ENCODE assay signal across 16 mouse cellular contexts in genomic region chr14:69485466-69486135, GRCm38 (mm10). TPM values are rescaled to one million over a fixed set of nuclear protein-coding genes. Genes with fewer than 3 reads are reported as not detected.
"Had no signal": no experiment of that assay in that cellular context is flagged by ENCODE, and none has a peak within 500 bp of the region (broad histone marks: within the 10 kb centered on the region; RNA-seq: fewer than 3 reads in every experiment).

No protein-coding gene starts in this region.

RNA-seq across cellular contexts. Expression of gene Gm16867, which starts 17.6 kb away (rescaled TPM):
- total RNA-seq: midbrain, postnatal 0 days had no signal
- polyA plus RNA-seq: kidney, embryonic 16.5 days; limb, embryonic 12.5 days; lung, embryonic 15.5 days; midbrain, embryonic 11.5 days; midbrain, embryonic 14.5 days; midbrain, postnatal 0 days; neural tube, embryonic 12.5 days; neural tube, embryonic 15.5 days; stomach, embryonic 15.5 days; urinary bladder, adult 2 months had no signal

RNA-seq across cellular contexts. Expression of gene Gm27179, which starts 26.7 kb away (rescaled TPM):
- total RNA-seq: layer of hippocampus, adult 18-20 months; layer of hippocampus, postnatal 14 days; left cerebral cortex, adult 8-10 months; left cerebral cortex, postnatal 14 days; left cerebral cortex, postnatal 4 days; midbrain, postnatal 0 days had no signal
- polyA plus RNA-seq: inflammation-experienced regulatory T-cells, adult 6 months; kidney, embryonic 16.5 days; limb, embryonic 12.5 days; lung, embryonic 15.5 days; midbrain, embryonic 11.5 days; midbrain, embryonic 14.5 days; midbrain, postnatal 0 days; neural tube, embryonic 12.5 days; neural tube, embryonic 15.5 days; stomach, embryonic 15.5 days; urinary bladder, adult 2 months had no signal
